Mouse (Mus musculus): ENCODE results near the gene Gli1.

- TF ChIP-seq EP300 (IDR thresholded peaks at IDR 0.05; ENCODE audit: insufficient read depth, low read depth, low read length): no peak
- TF ChIP-seq POLR2A (IDR thresholded peaks at IDR 0.05; ENCODE audit: insufficient read depth, low read depth, low read length): no peak
- TF ChIP-seq CTCF (IDR thresholded peaks at IDR 0.05): no peak
These were observed 35.9 kb upstream of the Gli1 start for GRCm38 (mm10) chr10:127377700-127378099.

Measured in heart, adult 2 months (tissue).